Mouse (Mus musculus): Measurements from ENCODE around the gene Tnfaip1. TPM values are rescaled to one million over a fixed set of nuclear protein-coding genes. Genes with fewer than 3 reads are reported as not detected.
A peak's percentile ranks its signal among the peaks of the same experiment; 100 is the strongest.

Tnfaip1 gene
- total and polyA plus RNA-seq, 2 experiments = 11.5 to 16.7 TPM

DNA sequence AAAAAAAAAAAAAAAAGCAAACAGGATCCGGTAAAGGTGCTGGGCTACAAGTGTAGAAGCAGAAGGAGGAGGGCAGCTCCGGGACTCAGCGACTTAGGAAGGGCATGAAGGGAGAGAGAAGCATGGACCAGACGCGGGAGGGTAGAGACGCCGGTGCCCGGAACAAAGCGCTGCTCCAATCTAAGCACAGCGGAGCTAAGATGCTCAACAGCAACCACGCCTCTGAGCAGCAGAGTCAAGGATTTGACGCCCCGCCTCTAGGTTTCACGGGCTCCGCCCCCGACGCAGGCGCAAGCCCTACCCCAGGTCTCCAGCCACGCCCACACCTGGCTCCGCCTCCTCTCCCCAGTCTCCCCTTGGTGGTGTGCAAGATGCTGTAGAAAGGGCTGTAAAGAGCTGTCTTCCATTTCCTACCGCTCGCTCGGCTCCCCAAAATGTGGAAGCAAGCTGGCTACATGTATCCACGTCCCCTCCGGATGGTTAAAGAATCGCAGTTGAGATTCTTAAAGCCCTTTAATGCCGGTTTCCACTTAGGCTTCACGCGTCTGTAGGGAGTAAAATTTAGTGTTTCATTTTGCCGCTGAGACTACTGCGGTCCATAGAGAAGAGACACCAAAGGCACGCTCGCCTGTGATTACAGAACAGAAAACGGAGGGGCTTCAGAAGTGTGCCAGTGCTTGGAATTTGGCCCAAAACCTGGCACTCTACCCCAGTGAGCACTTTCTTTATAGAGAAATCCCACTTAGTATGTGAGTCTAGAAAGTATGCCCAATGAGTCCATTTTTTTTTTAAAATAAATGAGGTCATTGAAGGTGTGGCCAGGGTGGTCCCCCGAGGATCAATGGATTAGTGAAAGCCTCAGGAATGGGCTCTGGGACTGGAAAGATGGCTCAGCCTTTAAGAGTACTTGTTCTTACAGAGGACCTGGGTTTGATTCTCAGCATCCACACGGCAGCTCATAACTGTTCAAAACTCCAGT, 38.3 kb downstream of the Tnfaip1 start, which contains the start of gene Sarm1:
Gene Sarm1, minus strand, starts transcription at position 211 of the 979 bp plus-strand sequence.
- H3K27me3 ChIP-seq (ENCODE audit: control insufficient read depth, insufficient read depth, low read length) = no peaks in the 10 kb centered on the region
- H3K36me3 ChIP-seq (ENCODE audit: control insufficient read depth, insufficient read depth, low read length) = peaks cover 7% of the 10 kb centered on the region
- peaks cover 13% of the 10 kb centered on the region; the same call in 1 of the 2 replicates for H3K79me2 ChIP-seq (ENCODE audit: control insufficient read depth, insufficient read depth, low read length)
- TF ChIP-seq CTCF (IDR thresholded peaks at IDR 0.05; ENCODE audit: low read depth, low read length) (no peak), POLR2A (IDR thresholded peaks at IDR 0.05; ENCODE audit: extremely low read depth, insufficient read depth, low read length) (peak; percentile 35; the same call in 1 of the 2 replicates)
- H3K4me3 ChIP-seq (ENCODE audit: insufficient read depth, low read depth, low read length) = peak within 1 kb of the TSS; percentile 45
- 2% methylated on average over 36 of the region's 36 CpGs for WGBS
- peak within 1 kb of the TSS; percentile 77 for H3K27ac ChIP-seq (replicated peaks; ENCODE audit: insufficient read depth, low read depth, low read length)
- peak; percentile 89 for DNase-seq (ENCODE audit: extremely low read depth, low read depth, low spot score)
- peak within 1 kb of the TSS; percentile 62 for H3K9ac ChIP-seq (ENCODE audit: low read depth, low read length)
- peaks cover 15% of the 10 kb centered on the region for H3K4me1 ChIP-seq (ENCODE audit: control insufficient read depth, insufficient read depth, low read length)

- Histone ChIP-seq H3K4me3 (ENCODE audit: insufficient read depth, low read depth, low read length) (peak overlapping the region; percentile 27; the same call in 1 of the 2 replicates), H3K79me2 (ENCODE audit: control insufficient read depth, insufficient read depth, low read length) (peaks cover 13% of the 10 kb centered on the region; the same call in 1 of the 2 replicates), H3K27me3 (ENCODE audit: control insufficient read depth, insufficient read depth, low read length) (no peaks in the 10 kb centered on the region), H3K4me1 (ENCODE audit: control insufficient read depth, insufficient read depth, low read length) (peaks cover 9% of the 10 kb centered on the region; the same call in 1 of the 2 replicates), H3K27ac (replicated peaks; ENCODE audit: insufficient read depth, low read depth, low read length) (no peak overlapping the region), H3K36me3 (ENCODE audit: control insufficient read depth, insufficient read depth, low read length) (peaks cover 5% of the 10 kb centered on the region), H3K9ac (ENCODE audit: low read depth, low read length) (no peak overlapping the region; the same call in 1 of the 2 replicates)
- TF ChIP-seq POLR2A (IDR thresholded peaks at IDR 0.05; ENCODE audit: extremely low read depth, insufficient read depth, low read length) = no peak
- TF ChIP-seq CTCF (IDR thresholded peaks at IDR 0.05; ENCODE audit: low read depth, low read length) = no peak
- no peak for DNase-seq (ENCODE audit: extremely low read depth, low read depth, low spot score)
- 9% methylated on average over 43 of the region's 44 CpGs for WGBS
Observed at GRCm38 (mm10) chr11:78497071-78497541, 39.0 kb downstream of the Tnfaip1 start.

DNA sequence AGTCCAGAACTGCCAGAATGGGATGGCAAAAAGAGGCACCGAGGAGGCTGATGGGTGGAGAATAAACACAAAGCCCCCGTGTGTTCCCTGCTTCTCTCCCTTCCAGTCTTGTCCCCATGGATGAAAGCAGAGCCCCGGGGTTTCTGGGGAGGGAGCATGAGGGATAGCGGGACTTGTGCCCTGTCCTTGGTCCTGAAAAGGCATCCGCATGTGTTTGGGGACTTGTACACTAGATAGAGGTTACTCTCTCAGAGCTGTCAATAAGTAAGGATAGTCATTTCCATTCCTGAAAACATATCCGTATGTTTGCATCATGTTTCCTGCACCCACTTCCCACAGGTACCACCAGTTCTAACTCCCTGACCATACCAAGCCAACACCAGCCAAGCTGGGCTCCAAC, 40.2 kb downstream of the Tnfaip1 start:
- Histone ChIP-seq H3K36me3 (ENCODE audit: control insufficient read depth, insufficient read depth, low read length) (no peaks in the 10 kb centered on the region), H3K27ac (replicated peaks; ENCODE audit: insufficient read depth, low read depth, low read length) (no peak overlapping the region), H3K4me1 (ENCODE audit: control insufficient read depth, insufficient read depth, low read length) (peaks cover 4% of the 10 kb centered on the region; the same call in 1 of the 2 replicates), H3K4me3 (ENCODE audit: insufficient read depth, low read depth, low read length) (no peak overlapping the region), H3K9ac (ENCODE audit: low read depth, low read length) (no peak overlapping the region), H3K27me3 (ENCODE audit: control insufficient read depth, insufficient read depth, low read length) (no peaks in the 10 kb centered on the region), H3K79me2 (ENCODE audit: control insufficient read depth, insufficient read depth, low read length) (peaks cover 13% of the 10 kb centered on the region; the same call in 1 of the 2 replicates)
- DNase-seq (ENCODE audit: extremely low read depth, low read depth, low spot score) = no peak
- 12% methylated on average over 6 of the region's 6 CpGs for WGBS
- no peak for TF ChIP-seq POLR2A (IDR thresholded peaks at IDR 0.05; ENCODE audit: extremely low read depth, insufficient read depth, low read length)
- TF ChIP-seq CTCF (IDR thresholded peaks at IDR 0.05; ENCODE audit: low read depth, low read length) = no peak

GRCm38 (mm10) chr11:78490781-78491241, 45.3 kb downstream of the Tnfaip1 start:
- H3K4me3 ChIP-seq (ENCODE audit: insufficient read depth, low read depth, low read length) = peak overlapping the region; percentile 24; the same call in 1 of the 2 replicates
- peaks cover 5% of the 10 kb centered on the region; the same call in 1 of the 2 replicates for H3K4me1 ChIP-seq (ENCODE audit: control insufficient read depth, insufficient read depth, low read length)
- H3K27ac ChIP-seq (replicated peaks; ENCODE audit: insufficient read depth, low read depth, low read length) = no peak overlapping the region
- DNase-seq (ENCODE audit: extremely low read depth, low read depth, low spot score) = peak; percentile 50
- no peaks in the 10 kb centered on the region for H3K36me3 ChIP-seq (ENCODE audit: control insufficient read depth, insufficient read depth, low read length)
- no peak for TF ChIP-seq POLR2A (IDR thresholded peaks at IDR 0.05; ENCODE audit: extremely low read depth, insufficient read depth, low read length)
- TF ChIP-seq CTCF (IDR thresholded peaks at IDR 0.05; ENCODE audit: low read depth, low read length) = peak; percentile 74
- no peak overlapping the region for H3K9ac ChIP-seq (ENCODE audit: low read depth, low read length)
- peaks cover 3% of the 10 kb centered on the region; the same call in 1 of the 2 replicates for H3K27me3 ChIP-seq (ENCODE audit: control insufficient read depth, insufficient read depth, low read length)
- WGBS = 10% methylated on average over 48 of the region's 48 CpGs
- H3K79me2 ChIP-seq (ENCODE audit: control insufficient read depth, insufficient read depth, low read length) = no peaks in the 10 kb centered on the region

DNA sequence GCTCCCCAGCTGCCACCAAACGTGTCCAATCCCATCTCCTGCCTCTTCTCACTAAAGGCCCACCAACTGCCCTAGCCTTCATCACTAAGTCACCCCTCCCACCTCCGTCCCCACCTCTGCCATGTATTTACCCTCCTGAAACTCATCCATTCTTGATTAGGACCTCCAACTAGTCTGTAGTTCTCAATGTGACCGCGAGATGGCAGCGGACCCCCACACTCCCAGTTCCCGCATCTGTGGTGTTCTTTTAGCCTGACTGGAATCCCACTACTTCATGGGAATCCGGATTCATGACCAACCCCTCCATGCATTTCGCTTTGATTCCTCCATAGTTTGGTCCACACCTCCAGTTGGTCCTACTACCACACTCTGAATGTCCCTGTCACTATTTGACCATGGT, 48.0 kb downstream of the Tnfaip1 start:
- Histone ChIP-seq H3K27ac (replicated peaks; ENCODE audit: insufficient read depth, low read depth, low read length) (no peak overlapping the region), H3K36me3 (ENCODE audit: control insufficient read depth, insufficient read depth, low read length) (no peaks in the 10 kb centered on the region), H3K9ac (ENCODE audit: low read depth, low read length) (no peak overlapping the region), H3K4me1 (ENCODE audit: control insufficient read depth, insufficient read depth, low read length) (peaks cover 5% of the 10 kb centered on the region; the same call in 1 of the 2 replicates), H3K79me2 (ENCODE audit: control insufficient read depth, insufficient read depth, low read length) (no peaks in the 10 kb centered on the region), H3K27me3 (ENCODE audit: control insufficient read depth, insufficient read depth, low read length) (peaks cover 5% of the 10 kb centered on the region; the same call in 1 of the 2 replicates), H3K4me3 (ENCODE audit: insufficient read depth, low read depth, low read length) (no peak overlapping the region)
- peak; percentile 43 for DNase-seq (ENCODE audit: extremely low read depth, low read depth, low spot score)
- peak; percentile 93 for TF ChIP-seq CTCF (IDR thresholded peaks at IDR 0.05; ENCODE audit: low read depth, low read length)
- no peak for TF ChIP-seq POLR2A (IDR thresholded peaks at IDR 0.05; ENCODE audit: extremely low read depth, insufficient read depth, low read length)
- WGBS = 4% methylated on average over 8 of the region's 8 CpGs

Data from liver, adult 2 months (tissue).